Mouse (Mus musculus) lung, postnatal 0 days (tissue): Measurements from ENCODE around the gene Grtp1. TPM values are rescaled to one million over a fixed set of nuclear protein-coding genes. Genes with fewer than 3 reads are reported as not detected.

Source experiments
- ATAC-seq: fragments of 200-750 bp; cut with Nextera tagmentation; 2 replicates; pipeline ENCODE4 v1.8.0; 2017; ENCODE audit warnings: moderate library complexity
- DNase-seq: peaks from one replicate; pipeline ENCODE4 v3.0.0-alpha.2; 2016; ENCODE audit warnings: low spot score
- H3K27ac ChIP-seq: fragments of 300-500 bp; sonication (generic); 2 replicates; pipeline ENCODE4 v1.5.1; 2014; ENCODE audit warnings: antibody characterized with exemption, mild to moderate bottlenecking, low read length, mixed read lengths
- H3K27me3 ChIP-seq: fragments of 300-500 bp; sonication (generic); replicated peaks from 2 replicates; pipeline ENCODE4 v1.6.1; 2014; ENCODE audit warnings: low read length, mixed read lengths; ENCODE audit not compliant: insufficient read depth
- H3K36me3 ChIP-seq: fragments of 300-500 bp; sonication (generic); 2 replicates; pipeline ENCODE4 v1.6.1; 2014; ENCODE audit warnings: low read length, mixed read lengths; ENCODE audit not compliant: insufficient read depth
- H3K4me1 ChIP-seq: fragments of 300-500 bp; sonication (generic); 2 replicates; pipeline ENCODE4 v1.6.1; 2014; ENCODE audit warnings: antibody characterized with exemption, low read depth, low read length, mixed read lengths; ENCODE audit not compliant: insufficient read depth
- H3K4me2 ChIP-seq: fragments of 300-500 bp; sonication (generic); replicated peaks from 2 replicates; pipeline ENCODE4 v1.6.1; 2014; ENCODE audit warnings: low read depth, mild to moderate bottlenecking, low read length, moderate library complexity, mixed read lengths
- H3K4me3 ChIP-seq: fragments of 300-500 bp; sonication (generic); 2 replicates; pipeline ENCODE4 v1.5.1; 2014; ENCODE audit warnings: low read depth, low read length
- H3K9ac ChIP-seq: fragments of 300-500 bp; sonication (generic); replicated peaks from 2 replicates; pipeline ENCODE4 v1.6.1; 2014; ENCODE audit warnings: low read depth, mild to moderate bottlenecking
- H3K9me3 ChIP-seq: fragments of 300-500 bp; sonication (generic); 2 replicates; pipeline ENCODE4 v1.6.1; 2016; ENCODE audit warnings: low read length, mixed read lengths
- CTCF ChIP-seq: IDR thresholded peaks from 2 replicates; pipeline ENCODE4 v1.5.1; 2016; ENCODE audit warnings: antibody characterized with exemption, mild to moderate bottlenecking
- EP300 ChIP-seq: IDR thresholded peaks from 2 replicates; pipeline ENCODE4 v1.6.1; 2016; ENCODE audit warnings: antibody characterized with exemption, mild to moderate bottlenecking, control low read depth
- WGBS: fragments of 180-500 bp; shearing (Covaris S2); extraction: QIAGEN DNeasy Blood & Tissue Kit; methylation state at CpG from one replicate; pipeline ENCODE4 v1.1.7; 2014; 5-methylcytosine and 5-hydroxymethylcytosine counted together
- polyA plus RNA-seq: library from polyadenylated mRNA; unstranded; fragments of >200 nt; fragmentation: Nextera tagmentation; extraction: Ambion mirVana; gene quantifications from 2 replicates; pipeline ENCODE4 v1.2.1, GENCODE M21; 2015

The Grtp1 gene
- polyA plus RNA-seq, 1 experiment from 2014 or later: 2.5 TPM

GRCm38 (mm10) chr8:13206290-13206689 is 5.9 kb upstream of the Grtp1 start:
- no peak for TF ChIP-seq CTCF
- TF ChIP-seq EP300: no peak
- Histone ChIP-seq H3K4me3 (no peak overlapping the region), H3K36me3 (no peaks in the 10 kb centered on the region), H3K4me1 (peaks cover 7% of the 10 kb centered on the region; the same call in 1 of the 2 replicates), H3K4me2 (no peak overlapping the region), H3K27me3 (peaks cover 6% of the 10 kb centered on the region), H3K9me3 (no peaks in the 10 kb centered on the region), H3K27ac (no peak overlapping the region), H3K9ac (no peak overlapping the region)
- ATAC-seq (no peak), DNase-seq (no peak)
- WGBS: 41% methylated on average over 5 of the region's 5 CpGs

GRCm38 (mm10) chr8:13205311-13205710 is 4.9 kb upstream of the Grtp1 start:
- H3K4me3 ChIP-seq: no peak overlapping the region
- no peak overlapping the region for H3K27ac ChIP-seq
- no peaks in the 10 kb centered on the region for H3K9me3 ChIP-seq
- H3K4me1 ChIP-seq: peaks cover 12% of the 10 kb centered on the region; the same call in 1 of the 2 replicates
- H3K4me2 ChIP-seq: no peak overlapping the region
- ATAC-seq: peak; percentile 16; the same call in 1 of the 2 replicates
- H3K36me3 ChIP-seq: no peaks in the 10 kb centered on the region
- DNase-seq: no peak
- no peak overlapping the region for H3K9ac ChIP-seq
- TF ChIP-seq EP300 (no peak), CTCF (no peak)
- WGBS: 60% methylated on average over 5 of the region's 5 CpGs
- peaks cover 15% of the 10 kb centered on the region for H3K27me3 ChIP-seq

GRCm38 (mm10) chr8:13204371-13205140 is 4.1 kb upstream of the Grtp1 start:
- peak; percentile 56 for ATAC-seq
- Histone ChIP-seq H3K27me3 (peaks cover 16% of the 10 kb centered on the region), H3K4me2 (no peak overlapping the region)

GRCm38 (mm10) chr8:13203472-13203871 is 3.1 kb upstream of the Grtp1 start:
- H3K4me3 ChIP-seq: no peak overlapping the region
- DNase-seq (no peak), ATAC-seq (no peak)
- no peaks in the 10 kb centered on the region for H3K36me3 ChIP-seq
- H3K4me1 ChIP-seq: peaks cover 12% of the 10 kb centered on the region; the same call in 1 of the 2 replicates
- H3K27me3 ChIP-seq: peaks cover 16% of the 10 kb centered on the region
- 62% methylated on average over 1 of the region's 1 CpGs for WGBS
- H3K27ac ChIP-seq: no peak overlapping the region
- H3K9me3 ChIP-seq: no peaks in the 10 kb centered on the region
- no peak overlapping the region for H3K9ac ChIP-seq
- H3K4me2 ChIP-seq: no peak overlapping the region
- TF ChIP-seq EP300 (no peak), CTCF (peak; percentile 51)

More at GRCm38 (mm10) chr8:13204371-13205140, 4.1 kb upstream of the Grtp1 start:
- no peaks in the 10 kb centered on the region for H3K9me3 ChIP-seq
- H3K36me3 ChIP-seq: no peaks in the 10 kb centered on the region
- no peak overlapping the region for H3K4me3 ChIP-seq
- no peak overlapping the region for H3K9ac ChIP-seq
- H3K4me1 ChIP-seq: peaks cover 12% of the 10 kb centered on the region; the same call in 1 of the 2 replicates
- no peak overlapping the region for H3K27ac ChIP-seq
- 42% methylated on average over 12 of the region's 12 CpGs for WGBS
- no peak for TF ChIP-seq EP300
- TF ChIP-seq CTCF: no peak
- peak; percentile 81 for DNase-seq

- Histone ChIP-seq H3K27ac (no peak overlapping the region), H3K36me3 (no peaks in the 10 kb centered on the region), H3K27me3 (peaks cover 16% of the 10 kb centered on the region), H3K9me3 (no peaks in the 10 kb centered on the region), H3K4me3 (no peak overlapping the region), H3K4me1 (peaks cover 12% of the 10 kb centered on the region; the same call in 1 of the 2 replicates), H3K4me2 (no peak overlapping the region), H3K9ac (no peak overlapping the region)
- WGBS: 84% methylated on average over 3 of the region's 3 CpGs
- DNase-seq: no peak
- no peak for ATAC-seq
- TF ChIP-seq EP300: no peak
- no peak for TF ChIP-seq CTCF
These were observed 2.4 kb upstream of the Grtp1 start for GRCm38 (mm10) chr8:13202806-13203205.

- Histone ChIP-seq H3K27ac (no peak overlapping the region), H3K9ac (no peak overlapping the region), H3K4me3 (no peak overlapping the region), H3K9me3 (no peaks in the 10 kb centered on the region), H3K4me1 (peaks cover 12% of the 10 kb centered on the region; the same call in 1 of the 2 replicates), H3K36me3 (no peaks in the 10 kb centered on the region), H3K27me3 (peaks cover 16% of the 10 kb centered on the region), H3K4me2 (no peak overlapping the region)
- ATAC-seq (no peak), DNase-seq (no peak)
- 53% methylated on average over 3 of the region's 3 CpGs for WGBS
- no peak for TF ChIP-seq CTCF
- no peak for TF ChIP-seq EP300
These were observed 1.6 kb upstream of the Grtp1 start for GRCm38 (mm10) chr8:13202041-13202440.
